Mouse (Mus musculus) G1E (cell line): ENCODE data around the gene Cdkn2a.

Experiments used
- CTCF ChIP-seq: IDR thresholded peaks from 2 replicates; pipeline ENCODE4 v1.5.1; 2012; ENCODE audit warnings: low read depth, low read length, inconsistent platforms, mixed read lengths
- GATA1 ChIP-seq: IDR thresholded peaks from 2 replicates; pipeline ENCODE4 v1.6.1; 2012; ENCODE audit warnings: borderline replicate concordance, low read length, inconsistent platforms, mixed read lengths
- POLR2AphosphoS5 ChIP-seq: IDR thresholded peaks from 2 replicates; pipeline ENCODE4 v1.6.1; 2012; ENCODE audit warnings: low read depth, low read length, inconsistent platforms; ENCODE audit not compliant: insufficient replicate concordance
- TAL1 ChIP-seq: conservative IDR thresholded peaks from 2 replicates; pipeline ENCODE4 v1.6.1; 2012; ENCODE audit warnings: low read depth, low read length, inconsistent platforms, mixed read lengths

DNA sequence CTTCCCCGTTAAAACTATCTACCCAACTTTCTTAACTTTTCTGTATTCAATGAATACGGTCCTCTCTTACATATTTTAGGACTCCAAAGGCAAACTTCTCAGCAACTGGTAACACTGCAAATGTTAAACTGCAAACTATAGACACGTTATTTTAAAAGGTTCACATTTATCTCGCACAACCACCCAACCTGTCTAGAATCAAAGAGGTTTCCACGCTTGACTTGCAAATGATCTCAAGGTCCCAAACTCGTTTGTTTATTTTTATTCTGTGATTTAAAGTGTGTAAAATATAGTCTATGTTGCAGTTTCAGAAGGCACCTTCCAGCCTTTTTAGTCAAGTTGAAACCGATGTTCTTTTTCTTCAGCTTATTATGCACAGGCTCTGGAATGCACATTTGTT is 13.2 kb downstream of the Cdkn2a start:
- TF ChIP-seq CTCF: no peak
- no peak for TF ChIP-seq TAL1
- no peak for TF ChIP-seq POLR2AphosphoS5
- no peak for TF ChIP-seq GATA1
